Mouse (Mus musculus) kidney, embryonic 16.5 days (tissue): ENCODE data around the gene Stard13. TPM values are rescaled to one million over a fixed set of nuclear protein-coding genes. Genes with fewer than 3 reads are reported as not detected.

Source experiments
- ATAC-seq: fragments of 200-750 bp; cut with Nextera tagmentation; 2 replicates; pipeline ENCODE4 v1.8.0; 2017; ENCODE audit warnings: moderate TSS enrichment; ENCODE audit not compliant: low FRiP score, low TSS enrichment
- H3K27ac ChIP-seq: fragments of 300-500 bp; sonication (generic); 2 replicates; pipeline ENCODE4 v1.5.1; 2014; ENCODE audit warnings: low read length
- H3K27me3 ChIP-seq: fragments of 300-500 bp; sonication (generic); 2 replicates; pipeline ENCODE4 v1.6.1; 2014; ENCODE audit warnings: low read length, control low read depth, mixed read lengths; ENCODE audit not compliant: insufficient read depth
- H3K36me3 ChIP-seq: fragments of 300-500 bp; sonication (generic); 2 replicates; pipeline ENCODE4 v1.6.1; 2014; ENCODE audit warnings: low read length, control low read depth, mixed read lengths; ENCODE audit not compliant: insufficient read depth
- H3K4me1 ChIP-seq: fragments of 300-500 bp; sonication (generic); 2 replicates; pipeline ENCODE4 v1.6.1; 2014; ENCODE audit warnings: low read length, control low read depth, mixed read lengths; ENCODE audit not compliant: insufficient read depth
- H3K4me2 ChIP-seq: fragments of 300-500 bp; sonication (generic); replicated peaks from 2 replicates; pipeline ENCODE4 v1.6.1; 2014; ENCODE audit warnings: low read depth, low read length
- H3K4me3 ChIP-seq: fragments of 300-500 bp; sonication (generic); 2 replicates; pipeline ENCODE4 v1.5.1; 2014; ENCODE audit warnings: mild to moderate bottlenecking, low read length
- H3K9ac ChIP-seq: fragments of 300-500 bp; sonication (generic); replicated peaks from 2 replicates; pipeline ENCODE4 v1.6.1; 2014; ENCODE audit warnings: low read length
- H3K9me3 ChIP-seq: fragments of 300-500 bp; sonication (generic); 2 replicates; pipeline ENCODE4 v1.6.1; 2016; ENCODE audit warnings: low read length, control low read depth
- WGBS: fragments of 180-500 bp; shearing (Covaris S2); extraction: QIAGEN DNeasy Blood & Tissue Kit; methylation state at CpG from one replicate; pipeline ENCODE4 v1.1.7; 2014; 5-methylcytosine and 5-hydroxymethylcytosine counted together
- polyA plus RNA-seq: library from polyadenylated mRNA; unstranded; fragments of >200 nt; fragmentation: Nextera tagmentation; extraction: Ambion mirVana; gene quantifications from 2 replicates; pipeline ENCODE4 v1.2.1, GENCODE M21; 2015

Gene Stard13
- polyA plus RNA-seq, 1 experiment from 2014 or later: 12.2 TPM

DNA sequence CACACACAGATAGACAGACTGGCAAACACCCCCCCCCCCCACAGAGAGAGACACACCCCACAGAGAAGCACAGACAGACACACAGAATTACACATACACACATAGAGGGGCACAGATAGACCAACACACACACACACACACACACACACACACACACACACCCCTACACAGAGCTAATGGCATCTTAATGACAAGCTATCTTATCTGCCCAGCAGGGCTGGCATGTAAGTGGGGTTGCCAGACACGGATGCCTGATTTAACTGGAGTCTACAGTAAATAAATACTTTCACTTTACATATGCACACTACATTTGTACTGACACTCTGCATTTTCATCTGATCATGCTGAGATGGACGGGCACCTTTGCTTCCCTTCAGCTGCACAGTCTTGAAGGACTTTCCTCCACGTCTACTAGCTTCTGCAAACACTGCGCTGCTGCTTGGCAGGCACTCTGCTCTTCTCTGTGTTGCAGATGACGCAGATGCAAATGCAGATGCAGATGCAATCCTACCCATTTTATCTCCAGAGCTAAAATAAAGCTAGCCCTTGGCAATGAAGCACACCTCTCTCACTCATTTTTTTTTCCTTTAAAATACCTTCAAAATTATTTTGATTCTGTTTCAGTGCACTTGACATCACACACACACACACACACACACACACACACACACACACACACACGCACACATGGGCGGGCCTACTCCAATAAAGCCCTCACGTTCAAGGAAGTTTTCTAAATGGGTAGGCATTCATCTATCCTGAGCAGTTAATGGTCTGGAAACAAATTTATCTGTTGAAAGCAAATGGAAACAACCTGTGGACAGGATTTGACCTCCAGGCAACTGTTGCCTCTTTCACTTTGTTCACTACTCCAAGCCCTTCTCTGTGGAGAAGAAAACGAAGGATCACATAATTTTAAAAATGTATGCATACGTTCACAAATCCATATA is 15.3 kb upstream of the Stard13 start:
- ATAC-seq: 0 out of 2 replicates have a peak, but pooled peaks have one; percentile 43
- no peak overlapping the region for H3K27ac ChIP-seq
- no peak overlapping the region for H3K4me2 ChIP-seq
- H3K27me3 ChIP-seq: no peaks in the 10 kb centered on the region
- H3K9me3 ChIP-seq: no peaks in the 10 kb centered on the region
- no peaks in the 10 kb centered on the region for H3K36me3 ChIP-seq
- H3K4me1 ChIP-seq: peaks cover 21% of the 10 kb centered on the region
- WGBS: 46% methylated on average over 10 of the region's 10 CpGs
- H3K4me3 ChIP-seq: no peak overlapping the region
- no peak overlapping the region for H3K9ac ChIP-seq

- no peaks in the 10 kb centered on the region for H3K36me3 ChIP-seq
- 37% methylated on average over 2 of the region's 2 CpGs for WGBS
- ATAC-seq: no peak
- H3K4me1 ChIP-seq: peaks cover 21% of the 10 kb centered on the region
- no peaks in the 10 kb centered on the region for H3K9me3 ChIP-seq
- no peak overlapping the region for H3K9ac ChIP-seq
- peak overlapping the region; percentile 76 for H3K27ac ChIP-seq
- no peak overlapping the region for H3K4me3 ChIP-seq
- H3K4me2 ChIP-seq: no peak overlapping the region
- no peaks in the 10 kb centered on the region for H3K27me3 ChIP-seq
Measured at GRCm38 (mm10) chr5:151248084-151248483, 14.4 kb upstream of the Stard13 start.

GRCm38 (mm10) chr5:151247115-151247875 is 13.7 kb upstream of the Stard13 start:
- no peaks in the 10 kb centered on the region for H3K36me3 ChIP-seq
- H3K9ac ChIP-seq: peak overlapping the region; percentile 25; the same call in 1 of the 2 replicates
- peak overlapping the region; percentile 33 for H3K4me2 ChIP-seq
- H3K27ac ChIP-seq: peak overlapping the region; percentile 76
- peaks cover 21% of the 10 kb centered on the region for H3K4me1 ChIP-seq
- 8% methylated on average over 11 of the region's 11 CpGs for WGBS
- no peak overlapping the region for H3K4me3 ChIP-seq
- ATAC-seq: peak; percentile 85
- H3K9me3 ChIP-seq: no peaks in the 10 kb centered on the region
- H3K27me3 ChIP-seq: no peaks in the 10 kb centered on the region

DNA sequence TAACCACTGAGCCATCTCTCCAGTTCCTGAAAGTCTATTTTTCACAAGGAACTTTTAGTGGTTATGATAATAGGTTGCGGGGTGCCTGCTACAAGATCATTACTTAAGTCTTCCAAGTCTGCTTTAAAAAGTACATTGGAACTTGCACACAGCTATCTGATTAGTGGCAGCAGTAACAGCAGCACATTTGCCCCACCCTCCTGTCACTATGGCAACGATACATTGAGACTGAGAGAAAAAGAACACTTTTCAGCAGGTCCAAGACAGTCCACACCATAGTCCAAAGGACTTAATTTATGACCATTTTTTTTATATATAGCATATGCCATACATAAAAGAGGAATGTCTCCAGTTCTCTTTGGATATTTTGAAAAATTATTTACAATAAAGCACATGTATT is 12.7 kb upstream of the Stard13 start:
- H3K27ac ChIP-seq: no peak overlapping the region
- ATAC-seq: 0 out of 2 replicates have a peak, but pooled peaks have one; percentile 36
- H3K9me3 ChIP-seq: no peaks in the 10 kb centered on the region
- H3K4me2 ChIP-seq: no peak overlapping the region
- peaks cover 21% of the 10 kb centered on the region for H3K4me1 ChIP-seq
- H3K27me3 ChIP-seq: no peaks in the 10 kb centered on the region
- no peaks in the 10 kb centered on the region for H3K36me3 ChIP-seq
- H3K9ac ChIP-seq: no peak overlapping the region
- no peak overlapping the region for H3K4me3 ChIP-seq
- WGBS: 74% methylated on average over 2 of the region's 2 CpGs

- 84% methylated on average over 5 of the region's 5 CpGs for WGBS
- no peak for ATAC-seq
- Histone ChIP-seq H3K4me1 (peaks cover 21% of the 10 kb centered on the region), H3K27me3 (no peaks in the 10 kb centered on the region), H3K9ac (no peak overlapping the region), H3K27ac (no peak overlapping the region), H3K9me3 (no peaks in the 10 kb centered on the region), H3K4me2 (no peak overlapping the region), H3K36me3 (no peaks in the 10 kb centered on the region), H3K4me3 (no peak overlapping the region)
Measured at GRCm38 (mm10) chr5:151245571-151245970, 11.9 kb upstream of the Stard13 start.

GRCm38 (mm10) chr5:151238730-151239129 is 5.1 kb upstream of the Stard13 start:
- 0 out of 2 replicates have a peak, but pooled peaks cover 3% of the 10 kb centered on the region for H3K4me1 ChIP-seq
- ATAC-seq: no peak
- no peaks in the 10 kb centered on the region for H3K27me3 ChIP-seq
- no peak overlapping the region for H3K27ac ChIP-seq
- H3K4me3 ChIP-seq: no peak overlapping the region
- no peak overlapping the region for H3K4me2 ChIP-seq
- H3K9me3 ChIP-seq: no peaks in the 10 kb centered on the region
- WGBS: 68% methylated on average over 9 of the region's 9 CpGs
- H3K36me3 ChIP-seq: no peaks in the 10 kb centered on the region
- no peak overlapping the region for H3K9ac ChIP-seq

- Histone ChIP-seq H3K4me2 (no peak overlapping the region), H3K9ac (no peak overlapping the region), H3K4me1 (peaks cover 10% of the 10 kb centered on the region; the same call in 1 of the 2 replicates), H3K36me3 (no peaks in the 10 kb centered on the region), H3K9me3 (no peaks in the 10 kb centered on the region), H3K27ac (no peak overlapping the region), H3K4me3 (no peak overlapping the region), H3K27me3 (no peaks in the 10 kb centered on the region)
- WGBS: 49% methylated on average over 5 of the region's 5 CpGs
- ATAC-seq: no peak
Measured at GRCm38 (mm10) chr5:151236411-151236810, 2.8 kb upstream of the Stard13 start.

- peak overlapping the region; percentile 69 for H3K4me3 ChIP-seq
- H3K36me3 ChIP-seq: no peaks in the 10 kb centered on the region
- peak overlapping the region; percentile 74 for H3K4me2 ChIP-seq
- H3K27ac ChIP-seq: no peak overlapping the region
- H3K9ac ChIP-seq: peak overlapping the region; percentile 64
- H3K9me3 ChIP-seq: no peaks in the 10 kb centered on the region
- H3K27me3 ChIP-seq: no peaks in the 10 kb centered on the region
- ATAC-seq: no peak
- peaks cover 10% of the 10 kb centered on the region; the same call in 1 of the 2 replicates for H3K4me1 ChIP-seq
- WGBS: 21% methylated on average over 10 of the region's 13 CpGs
Measured at GRCm38 (mm10) chr5:151232576-151233299, 898 bp downstream of the Stard13 start.

- Histone ChIP-seq H3K4me1 (peaks cover 10% of the 10 kb centered on the region; the same call in 1 of the 2 replicates), H3K4me2 (0 out of 2 replicates have a peak overlapping the region, but pooled peaks have one; percentile 3), H3K36me3 (no peaks in the 10 kb centered on the region), H3K27ac (no peak overlapping the region), H3K9me3 (no peaks in the 10 kb centered on the region), H3K27me3 (no peaks in the 10 kb centered on the region), H3K4me3 (no peak overlapping the region), H3K9ac (no peak overlapping the region)
- 89% methylated on average over 7 of the region's 7 CpGs for WGBS
- no peak for ATAC-seq
Measured at GRCm38 (mm10) chr5:151231861-151232260, 1.8 kb downstream of the Stard13 start.
